Mouse (Mus musculus): ENCODE results near the gene Ankrd39. TPM values are rescaled to one million over a fixed set of nuclear protein-coding genes. Genes with fewer than 3 reads are reported as not detected.

Ankrd39 gene
- total RNA-seq, 2 experiments from 2014 or later: 11.1 TPM

GRCm38 (mm10) chr1:36531461-36531860, 15.8 kb downstream of the Ankrd39 start:
- no peak for DNase-seq (ENCODE audit: low spot score in 2 of 2)

GRCm38 (mm10) chr1:36530962-36531361, 16.3 kb downstream of the Ankrd39 start:
- DNase-seq (ENCODE audit: low spot score in 2 of 2): no peak

- DNase-seq (ENCODE audit: low spot score in 2 of 2): no peak
Observed at GRCm38 (mm10) chr1:36530485-36530884, 16.8 kb downstream of the Ankrd39 start.

- no peak for DNase-seq (ENCODE audit: low spot score in 2 of 2)
Observed at GRCm38 (mm10) chr1:36529875-36530274, 17.4 kb downstream of the Ankrd39 start.

- no peak for DNase-seq (ENCODE audit: low spot score in 2 of 2)
Observed at GRCm38 (mm10) chr1:36529274-36529673, 18.0 kb downstream of the Ankrd39 start.

- DNase-seq (ENCODE audit: low spot score in 2 of 2): no peak
Observed at GRCm38 (mm10) chr1:36528351-36528750, 18.9 kb downstream of the Ankrd39 start.

GRCm38 (mm10) chr1:36526903-36527302, 20.3 kb downstream of the Ankrd39 start:
- no peak for DNase-seq (ENCODE audit: low spot score in 2 of 2)

- no peak for DNase-seq (ENCODE audit: low spot score in 2 of 2)
Observed at GRCm38 (mm10) chr1:36525774-36526173, 21.5 kb downstream of the Ankrd39 start.

- DNase-seq (ENCODE audit: low spot score in 2 of 2): no peak
Observed at GRCm38 (mm10) chr1:36524058-36524457, 23.2 kb downstream of the Ankrd39 start.

GRCm38 (mm10) chr1:36523332-36524013, 23.8 kb downstream of the Ankrd39 start:
- DNase-seq (ENCODE audit: low spot score in 2 of 2): peak in 1 of 2 experiments; percentile 9

GRCm38 (mm10) chr1:36522210-36522609, 25.0 kb downstream of the Ankrd39 start:
- DNase-seq (ENCODE audit: low spot score in 2 of 2): no peak

GRCm38 (mm10) chr1:36519626-36520025, 27.6 kb downstream of the Ankrd39 start:
- no peak for DNase-seq (ENCODE audit: low spot score in 2 of 2)

GRCm38 (mm10) chr1:36518259-36518658, 29.0 kb downstream of the Ankrd39 start:
- no peak for DNase-seq (ENCODE audit: low spot score in 2 of 2)

- no peak for DNase-seq (ENCODE audit: low spot score in 2 of 2)
Observed at GRCm38 (mm10) chr1:36513718-36514117, 33.5 kb downstream of the Ankrd39 start.

- peak in 1 of 2 experiments; percentile 50 for DNase-seq (ENCODE audit: low spot score in 2 of 2)
Observed at GRCm38 (mm10) chr1:36513310-36513709, 33.9 kb downstream of the Ankrd39 start.

- no peak for DNase-seq (ENCODE audit: low spot score in 2 of 2)
Observed at GRCm38 (mm10) chr1:36512966-36513280, 34.3 kb downstream of the Ankrd39 start.

GRCm38 (mm10) chr1:36512089-36512965, 34.9 kb downstream of the Ankrd39 start:
- peak; percentile 47 to 58 for DNase-seq (ENCODE audit: low spot score in 2 of 2)

GRCm38 (mm10) chr1:36511289-36512021, 35.8 kb downstream of the Ankrd39 start, which contains the start of gene Cnnm3:
Gene Cnnm3 (plus strand): TSS chr1:36511867.
- peak; percentile 98 to 99 for DNase-seq (ENCODE audit: low spot score in 2 of 2)

- DNase-seq (ENCODE audit: low spot score in 2 of 2): no peak
Observed at GRCm38 (mm10) chr1:36508238-36508637, 39.0 kb downstream of the Ankrd39 start.

GRCm38 (mm10) chr1:36501261-36501660, 46.0 kb downstream of the Ankrd39 start:
- peak; percentile 32 to 82 for DNase-seq (ENCODE audit: low spot score in 2 of 2)

- DNase-seq (ENCODE audit: low spot score in 2 of 2): no peak
Observed at GRCm38 (mm10) chr1:36497312-36497711, 49.9 kb downstream of the Ankrd39 start.

- peak in 1 of 2 experiments; percentile 59 for DNase-seq (ENCODE audit: low spot score in 2 of 2)
Observed at GRCm38 (mm10) chr1:36496719-36497118, 50.5 kb downstream of the Ankrd39 start.
